In the genomic region with DNA sequence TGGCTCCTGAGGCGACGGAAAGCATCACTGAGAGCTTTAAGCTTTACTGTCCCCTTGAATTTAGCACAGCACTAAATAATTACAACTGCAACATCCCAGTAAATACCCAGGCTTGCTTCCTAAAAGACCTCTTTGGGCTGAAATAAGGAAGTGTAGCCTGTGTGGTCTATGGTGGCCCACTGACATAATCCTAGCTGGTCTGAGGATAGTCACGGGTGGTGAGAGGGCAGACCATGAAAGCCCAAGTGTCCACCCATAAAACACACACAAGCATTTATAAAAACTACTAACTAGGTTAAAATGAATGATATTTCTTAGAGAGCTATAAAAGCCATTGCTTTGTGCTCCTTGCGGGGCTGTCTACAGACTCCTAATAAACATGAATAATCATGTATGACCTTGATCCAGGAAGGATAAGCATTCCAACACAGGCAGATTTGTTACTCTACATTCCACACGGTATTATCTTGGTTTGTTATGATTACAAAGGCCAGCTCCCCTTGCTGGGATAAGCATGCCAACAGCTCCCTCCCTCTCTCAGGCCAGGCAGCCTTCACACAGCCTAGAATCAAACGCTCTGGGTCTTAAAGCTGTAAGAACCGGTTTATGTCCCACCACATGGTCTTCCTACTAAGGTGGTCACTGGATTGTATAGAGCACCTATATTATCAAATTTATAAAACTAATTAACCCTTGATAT, we compare ENCODE assay signal across 8 mouse cellular contexts. TPM values are rescaled to one million over a fixed set of nuclear protein-coding genes. Genes with fewer than 3 reads are reported as not detected.
DNase-seq lines count a peak whose midpoint lies in the region; ATAC-seq and TF ChIP-seq lines count a peak whose summit lies in the region.

No protein-coding gene starts in this region.

- no peak overlapping the region for H3K9ac ChIP-seq in heart, embryonic 12.5 days
- H3K9ac ChIP-seq in intestine, postnatal 0 days (ENCODE audit: low read depth, low read length), result no peak overlapping the region

- H3K36me3 ChIP-seq in heart, embryonic 12.5 days, result 0 out of 2 replicates have a peak, but pooled peaks cover 2% of the 10 kb centered on the region
- H3K36me3 ChIP-seq in intestine, postnatal 0 days (ENCODE audit: control insufficient read depth, insufficient read depth), result no peaks in the 10 kb centered on the region

- 35% methylated on average over 7 of the region's 7 CpGs for WGBS in heart, embryonic 12.5 days
- WGBS in intestine, postnatal 0 days, result 35% methylated on average over 7 of the region's 7 CpGs

- intact Hi-C loops in heart, postnatal 25 days (cut with DNase I), result loop anchor here (5.0 kb wide), 1 partner anchor 38 kb away; a partner anchor contains a TSS
- intact Hi-C loops in left cerebral cortex, postnatal 14 days (cut with DNase I), result no loop called here

- no peak overlapping the region for H3K4me3 ChIP-seq in heart, embryonic 12.5 days
- no peak overlapping the region for H3K4me3 ChIP-seq in intestine, postnatal 0 days (ENCODE audit: low read depth, low read length)

- peak overlapping the region; percentile 79 for H3K27ac ChIP-seq in heart, embryonic 12.5 days (ENCODE audit: poor library complexity, severe bottlenecking)
- peak overlapping the region; percentile 2; the same call in 1 of the 2 replicates for H3K27ac ChIP-seq in intestine, postnatal 0 days (ENCODE audit: low read depth, low read length)

- H3K4me1 ChIP-seq in heart, embryonic 12.5 days (replicated peaks), result peaks cover 57% of the 10 kb centered on the region
- peaks cover 25% of the 10 kb centered on the region for H3K4me1 ChIP-seq in intestine, postnatal 0 days (replicated peaks; ENCODE audit: control insufficient read depth, insufficient read depth, low read length)

- H3K27me3 ChIP-seq in heart, embryonic 12.5 days (replicated peaks), result no peaks in the 10 kb centered on the region
- H3K27me3 ChIP-seq in intestine, postnatal 0 days (replicated peaks; ENCODE audit: control insufficient read depth, insufficient read depth, low read length), result no peaks in the 10 kb centered on the region

- no peak for DNase-seq in heart, postnatal 25 days (ENCODE audit: low spot score)
- DNase-seq in embryo, embryonic 11 days, result peak; percentile 38
- no peak for DNase-seq in left cerebral cortex, postnatal 14 days (ENCODE audit: low spot score in 2 of 2)
- no peak for DNase-seq in urinary bladder, postnatal 25 days (ENCODE audit: low spot score)
- DNase-seq in layer of hippocampus, postnatal 14 days (ENCODE audit: low spot score in 2 of 2), result no peak

- peak; percentile 58 for TF ChIP-seq CTCF in intestine, postnatal 0 days (IDR thresholded peaks at IDR 0.05; ENCODE audit: low read depth)

- no peak overlapping the region for H3K4me2 ChIP-seq in heart, embryonic 12.5 days
- no peak overlapping the region for H3K4me2 ChIP-seq in intestine, postnatal 0 days (replicated peaks; ENCODE audit: low read depth)

- ATAC-seq in heart, embryonic 12.5 days (ENCODE audit: insufficient number of reproducible peaks, low FRiP score), result peak; percentile 30; the same call in 1 of the 2 replicates
- no peak for ATAC-seq in intestine, postnatal 0 days
- peak; percentile 64 for ATAC-seq in megakaryocyte progenitor cell, adult 5-6 weeks (replicated peaks; ENCODE audit: poor library complexity)

- no peaks in the 10 kb centered on the region for H3K9me3 ChIP-seq in heart, embryonic 12.5 days (replicated peaks)
- no peaks in the 10 kb centered on the region for H3K9me3 ChIP-seq in intestine, postnatal 0 days (ENCODE audit: control insufficient read depth)

RNA-seq across cellular contexts. Expression of a gene that starts 40.4 kb away (rescaled TPM):
- polyA plus RNA-seq in heart, embryonic 12.5 days (2016; fragmentation: Nextera tagmentation; extraction: Ambion mirVana), result 45.0 and 49.9 TPM in 2 replicates
- 10 to 100 TPM; 55.8 to 59.0 TPM for total RNA-seq in heart, postnatal 25 days (2021)
- polyA plus RNA-seq in intestine, postnatal 0 days (2015; fragmentation: Nextera tagmentation; extraction: Ambion mirVana), result 18.6 and 23.6 TPM in 2 replicates
- total RNA-seq in megakaryocyte progenitor cell, adult 5-6 weeks (2015), result 15.9 and 24.8 TPM in 2 replicates
- total RNA-seq in megakaryocyte progenitor cell, adult 5-6 weeks (2017), result 16.4 and 21.5 TPM in 2 replicates
- 10 to 100 TPM; 34.3 to 50.0 TPM for total RNA-seq in left cerebral cortex, postnatal 14 days (2021)
- 10 to 100 TPM; 45.9 to 50.9 TPM for total RNA-seq in layer of hippocampus, postnatal 14 days (2021)
